Mouse (Mus musculus): ENCODE results near the gene Cdh4.

DNA sequence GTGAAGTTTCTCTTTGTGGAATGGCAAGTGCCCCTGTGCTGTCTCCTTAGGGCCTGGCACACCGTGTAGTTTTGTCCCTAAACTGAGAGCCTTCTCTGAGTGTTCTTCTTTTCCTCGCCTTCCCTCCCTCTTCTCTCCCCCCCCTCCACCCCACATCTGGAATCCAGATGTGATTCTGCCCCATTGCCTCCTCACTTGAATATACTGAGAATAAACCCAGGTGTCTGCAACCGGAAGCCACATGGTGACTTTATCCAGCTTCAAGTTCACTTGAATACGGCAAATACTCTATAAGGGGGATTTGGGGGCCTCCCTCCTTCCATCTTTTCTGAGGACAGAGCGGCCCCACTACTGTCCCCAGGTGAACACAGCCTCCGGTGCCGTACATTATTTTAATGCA lies 395.8 kb downstream of the Cdh4 start:
- TF ChIP-seq EP300 (IDR thresholded peaks at IDR 0.05; ENCODE audit: low read depth) (no peak), CTCF (IDR thresholded peaks at IDR 0.05; ENCODE audit: low read depth) (no peak)
